Mouse (Mus musculus): ENCODE data around the gene Slc12a6. TPM values are rescaled to one million over a fixed set of nuclear protein-coding genes. Genes with fewer than 3 reads are reported as not detected.

The Slc12a6 gene
- polyA plus RNA-seq (2015; fragmentation: Nextera tagmentation; extraction: Ambion mirVana) = 19.2 and 20.8 TPM in 2 replicates

DNA sequence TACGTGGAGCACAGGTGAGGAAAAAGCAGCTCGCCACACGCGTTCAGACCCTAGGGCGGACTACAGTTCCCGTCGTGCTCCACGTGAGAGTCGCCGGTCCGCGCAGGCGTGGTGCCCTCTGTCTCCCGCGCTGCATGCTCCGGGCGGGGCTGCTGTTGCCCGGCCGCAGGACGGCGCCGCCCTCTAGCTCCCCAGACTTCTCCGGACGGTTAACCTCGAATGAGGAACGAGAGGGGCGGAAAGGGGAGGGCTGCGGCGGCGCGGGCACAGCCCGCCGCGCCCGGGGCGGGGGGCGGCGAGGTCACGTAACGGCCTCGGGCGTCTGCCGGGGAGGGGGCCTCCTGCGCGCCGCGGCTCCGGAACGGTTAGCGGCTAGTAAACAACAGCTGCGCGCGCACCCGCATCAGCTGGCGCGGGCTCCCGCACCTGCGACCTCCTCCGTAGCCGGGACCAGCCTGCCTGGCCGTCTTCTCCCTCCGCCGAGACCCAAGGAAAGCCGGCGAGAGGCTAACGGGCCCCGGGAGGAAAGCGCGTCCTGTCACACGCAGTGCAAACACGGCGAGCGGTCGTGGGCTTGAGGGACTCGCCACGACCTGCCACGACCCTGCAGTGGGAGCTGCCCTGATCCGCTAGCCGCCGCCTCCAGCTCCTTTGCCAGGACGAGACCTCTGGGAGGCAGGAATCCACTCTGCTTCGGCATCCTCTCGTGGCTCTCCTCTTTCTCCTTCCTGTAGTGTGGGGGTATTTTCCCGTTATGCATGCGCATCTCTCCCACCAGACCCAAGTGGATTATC is at the start of gene Slc12a6:
Gene Slc12a6 (plus strand): TSS at position 378 of the 794 bp plus-strand sequence.
- Histone ChIP-seq H3K27me3 (ENCODE audit: control insufficient read depth, insufficient read depth, low read depth, low read length) (no peaks in the 10 kb centered on the region), H3K4me1 (ENCODE audit: control insufficient read depth, insufficient read depth, low read length) (peaks cover 42% of the 10 kb centered on the region), H3K4me3 (ENCODE audit: low read depth, low read length) (peak within 1 kb of the TSS; percentile 91), H3K36me3 (ENCODE audit: control insufficient read depth, insufficient read depth, low read length) (no peaks in the 10 kb centered on the region), H3K27ac (ENCODE audit: low read length) (peak within 1 kb of the TSS; percentile 93), H3K4me2 (ENCODE audit: low read length) (peak within 1 kb of the TSS; percentile 92), H3K9me3 (replicated peaks; ENCODE audit: control insufficient read depth, low read length, poor library complexity, severe bottlenecking) (no peaks in the 10 kb centered on the region), H3K9ac (ENCODE audit: low read depth, low read length) (peak within 1 kb of the TSS; percentile 72)
- under 1% methylated on average over 65 of the region's 85 CpGs for WGBS
- peak; percentile 94 for ATAC-seq

DNA sequence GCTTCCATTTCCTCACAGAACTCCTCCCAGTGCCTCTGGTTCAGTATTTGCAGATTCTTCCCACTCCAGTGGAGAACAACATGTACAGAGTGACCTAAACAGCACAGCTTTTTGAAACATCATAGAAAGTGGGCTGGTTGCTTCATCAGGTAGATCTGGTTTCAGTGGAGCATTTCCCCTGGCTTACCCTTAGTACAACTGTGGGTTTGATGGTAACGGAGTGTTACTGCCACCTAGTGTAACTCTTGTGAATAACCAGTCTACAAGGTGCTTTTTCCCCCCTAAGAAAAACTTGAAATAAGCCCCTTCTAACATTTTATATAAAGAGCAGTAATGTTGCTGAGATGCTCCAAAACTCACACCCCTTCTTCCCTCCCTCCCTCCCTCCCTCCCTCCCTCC is 49.6 kb upstream of the Slc12a6 start:
- Histone ChIP-seq H3K4me2 (ENCODE audit: low read length) (no peak overlapping the region), H3K9ac (ENCODE audit: low read depth, low read length) (no peak overlapping the region), H3K36me3 (ENCODE audit: control insufficient read depth, insufficient read depth, low read length) (no peaks in the 10 kb centered on the region), H3K9me3 (replicated peaks; ENCODE audit: control insufficient read depth, low read length, poor library complexity, severe bottlenecking) (no peaks in the 10 kb centered on the region), H3K27ac (ENCODE audit: low read length) (no peak overlapping the region), H3K4me1 (ENCODE audit: control insufficient read depth, insufficient read depth, low read length) (no peaks in the 10 kb centered on the region), H3K27me3 (ENCODE audit: control insufficient read depth, insufficient read depth, low read depth, low read length) (no peaks in the 10 kb centered on the region), H3K4me3 (ENCODE audit: low read depth, low read length) (no peak overlapping the region)
- WGBS = 13% methylated on average over 1 of the region's 1 CpGs
- ATAC-seq = peak; percentile 67

DNA sequence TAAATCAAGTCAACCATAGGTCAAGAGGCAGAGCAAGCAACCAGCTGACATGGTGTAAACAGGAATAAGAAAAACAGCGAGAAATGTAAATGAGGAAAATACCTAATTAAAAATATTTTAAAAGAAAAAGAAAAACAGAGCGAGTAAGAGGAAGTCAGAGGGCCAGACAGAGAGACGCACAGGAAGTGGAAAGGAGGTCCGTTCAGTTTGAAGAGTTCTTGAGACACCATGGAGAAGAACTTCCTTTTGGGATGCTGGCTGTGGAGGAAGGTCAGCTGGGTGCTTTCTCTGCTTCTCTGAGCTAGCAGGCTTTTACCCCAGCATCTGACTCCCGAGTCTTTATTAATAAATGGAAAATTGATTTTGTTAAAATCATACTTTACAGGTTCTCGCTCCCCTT is 48.0 kb upstream of the Slc12a6 start:
- H3K27ac ChIP-seq (ENCODE audit: low read length) = no peak overlapping the region
- H3K9ac ChIP-seq (ENCODE audit: low read depth, low read length) = no peak overlapping the region
- H3K4me1 ChIP-seq (ENCODE audit: control insufficient read depth, insufficient read depth, low read length) = no peaks in the 10 kb centered on the region
- no peak overlapping the region for H3K4me2 ChIP-seq (ENCODE audit: low read length)
- H3K27me3 ChIP-seq (ENCODE audit: control insufficient read depth, insufficient read depth, low read depth, low read length) = no peaks in the 10 kb centered on the region
- H3K36me3 ChIP-seq (ENCODE audit: control insufficient read depth, insufficient read depth, low read length) = no peaks in the 10 kb centered on the region
- no peak overlapping the region for H3K4me3 ChIP-seq (ENCODE audit: low read depth, low read length)
- no peaks in the 10 kb centered on the region for H3K9me3 ChIP-seq (replicated peaks; ENCODE audit: control insufficient read depth, low read length, poor library complexity, severe bottlenecking)
- 84% methylated on average over 6 of the region's 6 CpGs for WGBS
- no peak for ATAC-seq

DNA sequence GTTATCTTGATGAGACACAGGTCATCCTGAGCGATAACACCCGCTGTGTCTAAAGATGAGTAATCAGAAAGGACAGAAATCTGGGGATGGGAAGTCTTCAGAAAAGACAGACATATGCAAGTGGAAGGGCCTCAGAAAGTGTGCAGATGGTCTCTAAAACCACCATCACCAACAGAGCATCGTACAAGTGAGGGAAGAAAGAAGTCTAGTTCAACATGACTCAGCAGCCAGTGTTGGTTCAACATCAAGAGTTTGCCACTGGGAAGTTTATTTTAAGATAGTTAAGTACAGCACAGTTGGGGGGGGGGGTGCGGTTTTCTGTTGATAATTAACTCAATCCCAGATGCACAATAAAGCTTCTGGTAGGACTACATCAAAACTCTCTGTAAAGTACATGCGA is 44.7 kb upstream of the Slc12a6 start:
- H3K4me3 ChIP-seq (ENCODE audit: low read depth, low read length) = no peak overlapping the region
- no peak overlapping the region for H3K27ac ChIP-seq (ENCODE audit: low read length)

DNA sequence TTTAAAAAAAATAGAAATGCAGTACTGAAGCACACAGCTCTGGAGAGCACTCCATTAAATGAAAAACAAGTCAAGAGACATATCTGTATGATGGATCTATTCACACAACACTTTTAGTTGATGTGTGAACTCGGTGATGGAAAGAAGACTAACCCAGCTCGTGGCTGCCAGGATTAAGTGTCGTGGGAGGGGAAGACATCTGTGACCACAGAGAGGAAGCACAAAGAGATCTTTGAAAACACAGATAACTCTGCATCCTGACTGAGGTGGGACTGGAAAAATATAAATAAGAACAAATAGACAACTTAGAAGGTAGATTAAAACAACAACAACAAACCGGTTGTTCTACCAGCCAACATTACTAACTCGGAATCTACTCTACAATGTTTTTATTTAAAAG is 43.0 kb upstream of the Slc12a6 start:
- Histone ChIP-seq H3K9ac (ENCODE audit: low read depth, low read length) (no peak overlapping the region), H3K9me3 (replicated peaks; ENCODE audit: control insufficient read depth, low read length, poor library complexity, severe bottlenecking) (no peaks in the 10 kb centered on the region), H3K27ac (ENCODE audit: low read length) (no peak overlapping the region), H3K4me1 (ENCODE audit: control insufficient read depth, insufficient read depth, low read length) (no peaks in the 10 kb centered on the region), H3K36me3 (ENCODE audit: control insufficient read depth, insufficient read depth, low read length) (no peaks in the 10 kb centered on the region), H3K27me3 (ENCODE audit: control insufficient read depth, insufficient read depth, low read depth, low read length) (no peaks in the 10 kb centered on the region), H3K4me2 (ENCODE audit: low read length) (no peak overlapping the region), H3K4me3 (ENCODE audit: low read depth, low read length) (no peak overlapping the region)
- ATAC-seq = no peak
- 83% methylated on average over 5 of the region's 5 CpGs for WGBS

More for the DNA sequence above, 44.7 kb upstream of the Slc12a6 start:
- WGBS = 95% methylated on average over 5 of the region's 5 CpGs
- Histone ChIP-seq H3K36me3 (ENCODE audit: control insufficient read depth, insufficient read depth, low read length) (no peaks in the 10 kb centered on the region), H3K27me3 (ENCODE audit: control insufficient read depth, insufficient read depth, low read depth, low read length) (no peaks in the 10 kb centered on the region), H3K4me1 (ENCODE audit: control insufficient read depth, insufficient read depth, low read length) (no peaks in the 10 kb centered on the region), H3K9ac (ENCODE audit: low read depth, low read length) (no peak overlapping the region), H3K4me2 (ENCODE audit: low read length) (no peak overlapping the region), H3K9me3 (replicated peaks; ENCODE audit: control insufficient read depth, low read length, poor library complexity, severe bottlenecking) (no peaks in the 10 kb centered on the region)
- ATAC-seq = no peak

DNA sequence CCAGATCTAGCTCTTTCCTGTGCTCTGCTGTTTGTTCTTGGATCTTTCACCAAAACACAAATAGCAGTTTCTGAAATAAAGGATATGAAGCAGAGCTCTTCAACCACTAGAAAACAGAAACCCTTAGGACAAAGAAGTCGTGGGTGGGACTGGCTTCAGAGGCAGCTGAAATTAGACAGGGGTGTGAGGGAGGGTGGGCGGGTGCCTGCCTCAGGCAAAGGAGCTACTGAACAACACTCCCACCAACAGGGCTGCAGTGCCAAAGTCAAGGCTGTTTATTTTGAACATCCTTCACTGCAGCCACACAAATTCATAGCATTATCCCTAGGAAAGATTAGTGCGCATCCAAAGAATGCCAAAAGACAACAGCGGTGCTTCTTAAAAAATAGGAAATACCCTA is 41.3 kb upstream of the Slc12a6 start:
- H3K27ac ChIP-seq (ENCODE audit: low read length) = no peak overlapping the region
- 79% methylated on average over 4 of the region's 4 CpGs for WGBS
- no peaks in the 10 kb centered on the region for H3K4me1 ChIP-seq (ENCODE audit: control insufficient read depth, insufficient read depth, low read length)
- no peak overlapping the region for H3K4me2 ChIP-seq (ENCODE audit: low read length)
- H3K36me3 ChIP-seq (ENCODE audit: control insufficient read depth, insufficient read depth, low read length) = no peaks in the 10 kb centered on the region
- no peak overlapping the region for H3K9ac ChIP-seq (ENCODE audit: low read depth, low read length)
- no peaks in the 10 kb centered on the region for H3K9me3 ChIP-seq (replicated peaks; ENCODE audit: control insufficient read depth, low read length, poor library complexity, severe bottlenecking)
- no peaks in the 10 kb centered on the region for H3K27me3 ChIP-seq (ENCODE audit: control insufficient read depth, insufficient read depth, low read depth, low read length)
- no peak for ATAC-seq
- H3K4me3 ChIP-seq (ENCODE audit: low read depth, low read length) = no peak overlapping the region

DNA sequence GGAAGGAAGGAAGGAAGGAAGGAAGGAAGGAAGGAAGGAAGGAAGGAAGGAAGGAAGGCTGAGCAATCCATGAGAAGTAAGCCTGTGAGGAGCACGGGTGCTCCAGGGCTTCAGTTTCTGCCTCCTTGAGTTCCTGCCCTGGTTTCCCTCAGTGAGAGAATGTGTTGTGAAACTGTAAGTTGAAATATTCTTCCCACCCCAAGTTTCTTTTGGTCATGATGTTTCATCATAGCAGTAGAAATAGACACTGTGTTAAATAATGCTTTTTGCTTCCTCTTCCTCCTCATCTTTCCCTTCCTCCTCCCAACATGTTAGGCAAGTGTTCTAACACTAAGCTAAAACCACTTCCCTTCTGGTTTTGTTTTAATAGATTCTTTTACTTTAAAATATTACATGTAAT is 33.0 kb upstream of the Slc12a6 start:
- H3K4me2 ChIP-seq (ENCODE audit: low read length) = no peak overlapping the region
- ATAC-seq = no peak
- 73% methylated on average over 1 of the region's 1 CpGs for WGBS

DNA sequence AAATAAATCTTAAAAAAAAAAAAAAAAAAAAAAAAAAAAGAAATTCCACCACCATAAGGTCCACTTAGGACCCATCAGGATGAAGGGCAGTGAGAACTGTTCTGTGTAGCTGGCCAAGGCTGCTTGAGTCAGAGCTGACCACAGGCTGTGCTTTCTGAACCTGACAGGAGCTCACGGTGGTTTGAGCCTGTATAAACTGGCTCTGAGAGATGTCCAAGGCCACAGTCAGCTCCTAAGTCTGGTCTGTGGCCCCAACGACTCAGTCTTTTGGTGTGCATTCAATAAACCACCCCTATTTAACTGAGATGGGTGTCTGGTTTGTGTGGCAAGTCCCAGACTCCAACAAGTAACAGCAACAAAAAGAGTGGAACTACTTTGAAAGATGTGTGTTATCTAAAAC is 29.0 kb upstream of the Slc12a6 start:
- Histone ChIP-seq H3K9me3 (replicated peaks; ENCODE audit: control insufficient read depth, low read length, poor library complexity, severe bottlenecking) (no peaks in the 10 kb centered on the region), H3K4me3 (ENCODE audit: low read depth, low read length) (no peak overlapping the region)

More for the DNA sequence above, 33.0 kb upstream of the Slc12a6 start:
- Histone ChIP-seq H3K36me3 (ENCODE audit: control insufficient read depth, insufficient read depth, low read length) (no peaks in the 10 kb centered on the region), H3K27ac (ENCODE audit: low read length) (no peak overlapping the region), H3K4me3 (ENCODE audit: low read depth, low read length) (no peak overlapping the region), H3K27me3 (ENCODE audit: control insufficient read depth, insufficient read depth, low read depth, low read length) (no peaks in the 10 kb centered on the region), H3K9me3 (replicated peaks; ENCODE audit: control insufficient read depth, low read length, poor library complexity, severe bottlenecking) (no peaks in the 10 kb centered on the region), H3K9ac (ENCODE audit: low read depth, low read length) (no peak overlapping the region), H3K4me1 (ENCODE audit: control insufficient read depth, insufficient read depth, low read length) (no peaks in the 10 kb centered on the region)

DNA sequence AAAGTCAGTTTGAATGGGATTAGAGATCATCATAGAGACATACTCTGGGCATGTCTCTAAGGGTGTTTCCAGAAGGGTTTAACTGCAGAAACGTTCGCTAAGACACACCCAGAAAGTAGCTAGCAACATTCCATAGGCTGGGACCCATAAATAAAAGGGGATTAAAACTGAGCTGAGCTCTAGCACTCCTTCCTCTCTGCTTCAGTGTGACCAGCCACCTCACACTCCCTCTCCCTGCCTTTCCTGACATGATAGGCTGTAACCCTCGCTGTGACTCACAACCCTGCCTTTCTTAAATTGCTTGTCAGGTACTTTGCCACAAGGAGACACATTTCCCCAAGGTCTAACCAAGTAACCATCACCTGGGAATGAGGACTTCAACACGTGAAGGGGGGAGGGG is 27.6 kb upstream of the Slc12a6 start:
- no peak for ATAC-seq
- Histone ChIP-seq H3K36me3 (ENCODE audit: control insufficient read depth, insufficient read depth, low read length) (no peaks in the 10 kb centered on the region), H3K27ac (ENCODE audit: low read length) (no peak overlapping the region), H3K9me3 (replicated peaks; ENCODE audit: control insufficient read depth, low read length, poor library complexity, severe bottlenecking) (no peaks in the 10 kb centered on the region), H3K4me1 (ENCODE audit: control insufficient read depth, insufficient read depth, low read length) (peaks cover 9% of the 10 kb centered on the region), H3K4me2 (ENCODE audit: low read length) (no peak overlapping the region), H3K9ac (ENCODE audit: low read depth, low read length) (no peak overlapping the region), H3K27me3 (ENCODE audit: control insufficient read depth, insufficient read depth, low read depth, low read length) (no peaks in the 10 kb centered on the region), H3K4me3 (ENCODE audit: low read depth, low read length) (no peak overlapping the region)
- WGBS = 6% methylated on average over 4 of the region's 4 CpGs

More for the DNA sequence above, 29.0 kb upstream of the Slc12a6 start:
- no peak for ATAC-seq
- H3K27ac ChIP-seq (ENCODE audit: low read length) = no peak overlapping the region
- peaks cover 9% of the 10 kb centered on the region for H3K4me1 ChIP-seq (ENCODE audit: control insufficient read depth, insufficient read depth, low read length)
- 90% methylated on average over 2 of the region's 2 CpGs for WGBS
- no peak overlapping the region for H3K9ac ChIP-seq (ENCODE audit: low read depth, low read length)
- no peaks in the 10 kb centered on the region for H3K36me3 ChIP-seq (ENCODE audit: control insufficient read depth, insufficient read depth, low read length)
- H3K4me2 ChIP-seq (ENCODE audit: low read length) = no peak overlapping the region
- no peaks in the 10 kb centered on the region for H3K27me3 ChIP-seq (ENCODE audit: control insufficient read depth, insufficient read depth, low read depth, low read length)

All from midbrain, embryonic 16.5 days (tissue).